ENCODE assay signal across 9 mouse cellular contexts in genomic region chr7:19004631-19005079, GRCm38 (mm10). TPM values are rescaled to one million over a fixed set of nuclear protein-coding genes. Genes with fewer than 3 reads are reported as not detected.
A peak's percentile ranks its signal among the peaks of the same experiment; 100 is the strongest.
DNase-seq lines count a peak whose midpoint lies in the region; ATAC-seq and TF ChIP-seq lines count a peak whose summit lies in the region.
"Had no signal": no experiment of that assay in that cellular context is flagged by ENCODE, and none has a peak within 500 bp of the region (broad histone marks: within the 10 kb centered on the region; RNA-seq: fewer than 3 reads in every experiment).

No protein-coding gene starts in this region.

- peak overlapping the region; percentile 100 for H3K4me2 ChIP-seq in forebrain, embryonic 13.5 days
- peak overlapping the region; percentile 91 for H3K4me2 ChIP-seq in intestine, postnatal 0 days (replicated peaks; ENCODE audit: low read depth)
- H3K4me2 ChIP-seq in neural tube, embryonic 12.5 days (replicated peaks), result peak overlapping the region; percentile 100

- H3K27me3 ChIP-seq in forebrain, embryonic 13.5 days, result no peaks in the 10 kb centered on the region
- no peaks in the 10 kb centered on the region for H3K27me3 ChIP-seq in intestine, postnatal 0 days (replicated peaks; ENCODE audit: control insufficient read depth, insufficient read depth, low read length)
- no peaks in the 10 kb centered on the region for H3K27me3 ChIP-seq in neural tube, embryonic 12.5 days (replicated peaks)

- TF ChIP-seq CTCF in intestine, postnatal 0 days (IDR thresholded peaks at IDR 0.05; ENCODE audit: low read depth), result no peak

- peak; percentile 3; the same call in 1 of the 2 replicates for ATAC-seq in forebrain, embryonic 13.5 days
- ATAC-seq in intestine, postnatal 0 days, result no peak
- peak; percentile 8 for ATAC-seq in neural tube, embryonic 12.5 days (ENCODE audit: low FRiP score, low read depth)

- no peaks in the 10 kb centered on the region for H3K9me3 ChIP-seq in forebrain, embryonic 13.5 days (replicated peaks)
- H3K9me3 ChIP-seq in intestine, postnatal 0 days (ENCODE audit: control insufficient read depth), result no peaks in the 10 kb centered on the region
- H3K9me3 ChIP-seq in neural tube, embryonic 12.5 days, result no peaks in the 10 kb centered on the region

- H3K4me3 ChIP-seq in forebrain, embryonic 13.5 days, result peak overlapping the region; percentile 73
- H3K4me3 ChIP-seq in intestine, postnatal 0 days (ENCODE audit: low read depth, low read length), result peak overlapping the region; percentile 86
- peak overlapping the region; percentile 92 for H3K4me3 ChIP-seq in neural tube, embryonic 12.5 days

- peaks cover 42% of the 10 kb centered on the region for H3K4me1 ChIP-seq in forebrain, embryonic 13.5 days
- peaks cover 15% of the 10 kb centered on the region for H3K4me1 ChIP-seq in intestine, postnatal 0 days (replicated peaks; ENCODE audit: control insufficient read depth, insufficient read depth, low read length)
- peaks cover 46% of the 10 kb centered on the region for H3K4me1 ChIP-seq in neural tube, embryonic 12.5 days

- 7% methylated on average over 34 of the region's 34 CpGs for WGBS in forebrain, embryonic 13.5 days
- WGBS in intestine, postnatal 0 days, result 4% methylated on average over 34 of the region's 34 CpGs
- WGBS in neural tube, embryonic 12.5 days, result 5% methylated on average over 34 of the region's 34 CpGs

- peak overlapping the region; percentile 95 for H3K27ac ChIP-seq in forebrain, embryonic 13.5 days
- peak overlapping the region; percentile 92 for H3K27ac ChIP-seq in intestine, postnatal 0 days (ENCODE audit: low read depth, low read length)
- no peak overlapping the region for H3K27ac ChIP-seq in neural tube, embryonic 12.5 days

- H3K9ac ChIP-seq in forebrain, embryonic 13.5 days, result peak overlapping the region; percentile 88
- H3K9ac ChIP-seq in intestine, postnatal 0 days (ENCODE audit: low read depth, low read length), result peak overlapping the region; percentile 69
- peak overlapping the region; percentile 94 for H3K9ac ChIP-seq in neural tube, embryonic 12.5 days

- peaks cover 38% of the 10 kb centered on the region for H3K36me3 ChIP-seq in forebrain, embryonic 13.5 days (ENCODE audit: poor library complexity, severe bottlenecking)
- peaks cover 11% of the 10 kb centered on the region; the same call in 1 of the 2 replicates for H3K36me3 ChIP-seq in intestine, postnatal 0 days (ENCODE audit: control insufficient read depth, insufficient read depth)
- peaks cover 25% of the 10 kb centered on the region for H3K36me3 ChIP-seq in neural tube, embryonic 12.5 days

- DNase-seq in adrenal gland, adult (ENCODE audit: inconsistent age in 2 of 2, low spot score in 1 of 2), result peak; percentile 69 to 85
- no peak for DNase-seq in adrenal gland, postnatal 4 days (ENCODE audit: low spot score in 2 of 2)
- DNase-seq in retina, postnatal 1 day, result peak; percentile 40
- no peak for DNase-seq in retina, embryonic 14.5 days (ENCODE audit: low spot score)
- DNase-seq in frontal cortex, postnatal 14 days (ENCODE audit: low spot score in 2 of 2), result no peak

RNA-seq across cellular contexts. Expression of gene Irf2bp1, which starts 0.8 kb away (rescaled TPM):
- 10 to 100 TPM; 44.3 to 49.1 TPM for total RNA-seq in adrenal gland, postnatal 4 days (2021)
- polyA plus RNA-seq in forebrain, embryonic 13.5 days (2015; fragmentation: Nextera tagmentation; extraction: Ambion mirVana), result 22.1 and 23.3 TPM in 2 replicates
- 11.4 and 11.9 TPM in 2 replicates for polyA plus RNA-seq in intestine, postnatal 0 days (2015; fragmentation: Nextera tagmentation; extraction: Ambion mirVana)
- polyA plus RNA-seq in neural tube, embryonic 12.5 days (2016; fragmentation: Nextera tagmentation; extraction: Ambion mirVana), result 41.6 and 45.2 TPM in 2 replicates

RNA-seq across cellular contexts. Expression of gene Mypop, which starts 13.6 kb away (rescaled TPM):
- 1 to 10 TPM; 7.2 to 8.3 TPM for total RNA-seq in adrenal gland, postnatal 4 days (2021)
- 2.8 TPM in 2 replicates for polyA plus RNA-seq in forebrain, embryonic 13.5 days (2015; fragmentation: Nextera tagmentation; extraction: Ambion mirVana)
- 1.1 and 1.2 TPM in 2 replicates for polyA plus RNA-seq in intestine, postnatal 0 days (2015; fragmentation: Nextera tagmentation; extraction: Ambion mirVana)
- polyA plus RNA-seq in neural tube, embryonic 12.5 days (2016; fragmentation: Nextera tagmentation; extraction: Ambion mirVana), result 6.1 and 7.0 TPM in 2 replicates

RNA-seq across cellular contexts. Expression of gene Nanos2, which starts 17.5 kb away (rescaled TPM):
- total RNA-seq in adrenal gland, postnatal 4 days (2021), result under 1 TPM in 1 of 2 experiments, not detected in 1; 0.20 TPM
- 0.68 and 0.69 TPM in 2 replicates for polyA plus RNA-seq in forebrain, embryonic 13.5 days (2015; fragmentation: Nextera tagmentation; extraction: Ambion mirVana)
- not detected in 2 replicates for polyA plus RNA-seq in intestine, postnatal 0 days (2015; fragmentation: Nextera tagmentation; extraction: Ambion mirVana)
- polyA plus RNA-seq in neural tube, embryonic 12.5 days (2016; fragmentation: Nextera tagmentation; extraction: Ambion mirVana), result 0.24 and 0.72 TPM in 2 replicates
- total RNA-seq: gastrocnemius, adult 8-10 months had no signal

RNA-seq across cellular contexts. Expression of gene Foxa3, which starts 18.7 kb away (rescaled TPM):
- total RNA-seq in adrenal gland, postnatal 4 days (2021), result 1 to 10 TPM in 1 of 2 experiments, under 1 TPM in 1; 0.50 to 4.5 TPM
- not detected in 2 replicates for polyA plus RNA-seq in forebrain, embryonic 13.5 days (2015; fragmentation: Nextera tagmentation; extraction: Ambion mirVana)
- 11.8 and 12.4 TPM in 2 replicates for polyA plus RNA-seq in intestine, postnatal 0 days (2015; fragmentation: Nextera tagmentation; extraction: Ambion mirVana)
- polyA plus RNA-seq in neural tube, embryonic 12.5 days (2016; fragmentation: Nextera tagmentation; extraction: Ambion mirVana), result 0.09 and 0.19 TPM in 2 replicates
- total RNA-seq: gastrocnemius, adult 8-10 months had no signal

RNA-seq across cellular contexts. Expression of gene Sympk, which starts 19.5 kb away (rescaled TPM):
- total RNA-seq in adrenal gland, postnatal 4 days (2021), result 100 to 1,000 TPM; 109 to 119 TPM
- 34.3 and 36.7 TPM in 2 replicates for polyA plus RNA-seq in forebrain, embryonic 13.5 days (2015; fragmentation: Nextera tagmentation; extraction: Ambion mirVana)
- polyA plus RNA-seq in intestine, postnatal 0 days (2015; fragmentation: Nextera tagmentation; extraction: Ambion mirVana), result 8.9 and 9.1 TPM in 2 replicates
- polyA plus RNA-seq in neural tube, embryonic 12.5 days (2016; fragmentation: Nextera tagmentation; extraction: Ambion mirVana), result 46.9 and 47.3 TPM in 2 replicates

Comparison
In these comparisons a context has a peak if more than half of its experiments do, and no peak if none do; other contexts are left out.
1. DNase-seq: peak in adrenal gland, adult (2 of 2) and retina, postnatal 1 day (single experiment); none in adrenal gland, postnatal 4 days (0 of 2), retina, embryonic 14.5 days (single experiment) and frontal cortex, postnatal 14 days (0 of 2).
2. Peak in every context shown above with its lines, with median percentiles within 50 percentile points of each other: H3K4me2 ChIP-seq, H3K4me3 ChIP-seq and H3K9ac ChIP-seq.